Mouse (Mus musculus): ENCODE measurements around the gene Taf11. TPM values are rescaled to one million over a fixed set of nuclear protein-coding genes. Genes with fewer than 3 reads are reported as not detected.
A peak's percentile ranks its signal among the peaks of the same experiment; 100 is the strongest.

The Taf11 gene
- polyA plus RNA-seq, 1 experiment = 11.5 TPM

- Histone ChIP-seq H3K4me3 (replicated peaks; ENCODE audit: extremely low read depth, low read depth, low read length) (peak overlapping the region; percentile 83), H3K4me1 (ENCODE audit: control insufficient read depth, insufficient read depth, low read length) (peaks cover 11% of the 10 kb centered on the region)
- TF ChIP-seq CTCF (IDR thresholded peaks at IDR 0.05; ENCODE audit: insufficient read depth, low read length) = peak; percentile 30; the same call in 1 of the 2 replicates
- TF ChIP-seq POLR2A (IDR thresholded peaks at IDR 0.05; ENCODE audit: borderline replicate concordance, extremely low read depth, low read depth, low read length) = peak; percentile 74; the same call in 1 of the 2 replicates
- WGBS = under 1% methylated on average over 45 of the region's 45 CpGs
- DNase-seq = peak; percentile 94
Observed at GRCm38 (mm10) chr17:27907512-27908205, 2.0 kb downstream of the Taf11 start.

DNA sequence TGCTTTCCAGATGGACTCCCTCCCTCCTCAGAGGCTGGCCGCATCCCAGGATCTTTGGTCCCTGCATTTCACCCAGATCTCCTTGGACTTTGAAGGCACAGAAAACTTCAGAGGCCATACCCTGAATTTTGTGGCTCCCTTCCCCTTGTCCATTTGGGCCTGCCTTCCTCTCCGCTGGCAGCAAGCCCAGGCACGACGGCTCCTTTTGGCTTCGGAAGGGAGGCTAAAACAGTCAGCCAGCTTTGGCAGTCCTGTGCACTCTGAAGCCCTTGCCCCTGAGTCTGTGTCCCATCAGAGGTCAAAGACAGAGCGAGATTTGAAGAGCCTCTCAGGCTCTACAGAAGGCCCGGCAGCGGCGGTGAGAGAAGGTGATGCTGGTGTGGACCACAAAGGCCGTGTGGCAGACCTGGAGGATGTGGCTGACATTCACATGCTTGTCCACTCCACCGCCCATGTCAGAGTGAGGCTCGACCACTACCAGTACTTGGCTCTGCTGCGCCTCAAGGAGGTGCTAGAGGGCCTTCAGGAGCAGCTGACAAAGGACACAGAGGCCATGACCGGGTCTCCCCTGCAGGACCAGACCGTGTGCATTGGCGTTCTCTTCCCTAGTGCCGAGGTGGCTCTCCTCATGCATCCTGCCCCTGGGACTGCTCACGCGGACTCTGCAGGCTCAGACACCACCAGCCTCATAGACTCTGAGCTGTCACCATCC, 23.0 kb downstream of the Taf11 start:
- H3K4me1 ChIP-seq (ENCODE audit: control insufficient read depth, insufficient read depth, low read length) = no peaks in the 10 kb centered on the region
- TF ChIP-seq POLR2A (IDR thresholded peaks at IDR 0.05; ENCODE audit: borderline replicate concordance, extremely low read depth, low read depth, low read length) (no peak), CTCF (IDR thresholded peaks at IDR 0.05; ENCODE audit: insufficient read depth, low read length) (0 out of 2 replicates have a peak, but pooled peaks have one; percentile 1)
- DNase-seq = no peak
- no peak overlapping the region for H3K4me3 ChIP-seq (replicated peaks; ENCODE audit: extremely low read depth, low read depth, low read length)
- 71% methylated on average over 19 of the region's 19 CpGs for WGBS

- TF ChIP-seq CTCF (IDR thresholded peaks at IDR 0.05; ENCODE audit: insufficient read depth, low read length) = no peak
- TF ChIP-seq POLR2A (IDR thresholded peaks at IDR 0.05; ENCODE audit: borderline replicate concordance, extremely low read depth, low read depth, low read length) = no peak
- Histone ChIP-seq H3K4me3 (replicated peaks; ENCODE audit: extremely low read depth, low read depth, low read length) (no peak overlapping the region), H3K4me1 (ENCODE audit: control insufficient read depth, insufficient read depth, low read length) (no peaks in the 10 kb centered on the region)
- 82% methylated on average over 6 of the region's 6 CpGs for WGBS
- no peak for DNase-seq
Observed at GRCm38 (mm10) chr17:27883994-27884393, 25.6 kb downstream of the Taf11 start.

DNA sequence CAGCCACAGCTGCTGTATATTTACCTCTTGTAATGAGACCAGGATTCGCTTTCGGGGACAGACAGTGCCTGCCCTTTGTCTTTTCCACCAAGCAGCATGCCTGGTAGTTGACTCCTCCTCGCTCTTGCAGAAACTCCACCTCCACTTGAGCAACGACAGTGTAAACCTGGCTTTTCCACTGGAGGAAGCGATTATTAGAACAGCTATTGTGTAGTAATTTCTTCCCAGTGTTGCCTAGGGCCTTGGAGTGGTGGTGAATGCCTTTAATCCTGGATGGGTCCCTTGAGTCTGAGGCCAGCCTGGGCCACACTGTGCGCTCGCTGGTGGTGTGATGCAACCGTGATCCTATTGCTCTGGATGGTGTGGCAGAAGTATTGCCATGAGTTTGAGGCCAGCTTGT, 26.5 kb downstream of the Taf11 start:
- DNase-seq = peak; percentile 13
- H3K4me1 ChIP-seq (ENCODE audit: control insufficient read depth, insufficient read depth, low read length) = no peaks in the 10 kb centered on the region
- 71% methylated on average over 8 of the region's 8 CpGs for WGBS
- TF ChIP-seq CTCF (IDR thresholded peaks at IDR 0.05; ENCODE audit: insufficient read depth, low read length) (no peak), POLR2A (IDR thresholded peaks at IDR 0.05; ENCODE audit: borderline replicate concordance, extremely low read depth, low read depth, low read length) (no peak)
- no peak overlapping the region for H3K4me3 ChIP-seq (replicated peaks; ENCODE audit: extremely low read depth, low read depth, low read length)

- no peak for DNase-seq
- peak; percentile 46; the same call in 1 of the 2 replicates for TF ChIP-seq CTCF (IDR thresholded peaks at IDR 0.05; ENCODE audit: insufficient read depth, low read length)
- TF ChIP-seq POLR2A (IDR thresholded peaks at IDR 0.05; ENCODE audit: borderline replicate concordance, extremely low read depth, low read depth, low read length) = no peak
- WGBS = 56% methylated on average over 11 of the region's 11 CpGs
- Histone ChIP-seq H3K4me3 (replicated peaks; ENCODE audit: extremely low read depth, low read depth, low read length) (no peak overlapping the region), H3K4me1 (ENCODE audit: control insufficient read depth, insufficient read depth, low read length) (no peaks in the 10 kb centered on the region)
Observed at GRCm38 (mm10) chr17:27881518-27881917, 28.1 kb downstream of the Taf11 start.

GRCm38 (mm10) chr17:27874510-27874909, 35.1 kb downstream of the Taf11 start:
- H3K4me3 ChIP-seq (replicated peaks; ENCODE audit: extremely low read depth, low read depth, low read length) = no peak overlapping the region
- DNase-seq = no peak
- WGBS = 58% methylated on average over 5 of the region's 5 CpGs
- TF ChIP-seq POLR2A (IDR thresholded peaks at IDR 0.05; ENCODE audit: borderline replicate concordance, extremely low read depth, low read depth, low read length) (no peak), CTCF (IDR thresholded peaks at IDR 0.05; ENCODE audit: insufficient read depth, low read length) (no peak)
- H3K4me1 ChIP-seq (ENCODE audit: control insufficient read depth, insufficient read depth, low read length) = no peaks in the 10 kb centered on the region

DNA sequence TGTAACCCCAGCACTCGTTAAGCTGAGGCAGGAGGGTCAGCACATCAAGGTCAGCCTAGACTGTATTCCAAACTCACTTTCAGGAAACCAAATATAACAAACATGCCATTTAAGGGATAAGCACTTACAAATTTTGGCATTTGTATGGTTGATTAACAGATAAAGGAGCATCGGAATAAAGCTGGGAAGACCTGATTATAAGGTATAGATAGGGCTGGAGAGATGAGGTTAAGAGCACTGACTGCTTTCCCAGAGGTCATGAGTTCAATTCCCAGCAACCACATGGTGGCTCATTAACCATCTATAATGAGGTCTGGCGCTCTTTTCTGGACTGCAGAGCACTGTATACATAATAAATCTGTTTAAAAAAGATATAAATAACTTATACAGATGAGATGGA, 36.1 kb downstream of the Taf11 start:
- 50% methylated on average over 3 of the region's 3 CpGs for WGBS
- DNase-seq = no peak
- Histone ChIP-seq H3K4me3 (replicated peaks; ENCODE audit: extremely low read depth, low read depth, low read length) (no peak overlapping the region), H3K4me1 (ENCODE audit: control insufficient read depth, insufficient read depth, low read length) (no peaks in the 10 kb centered on the region)
- TF ChIP-seq CTCF (IDR thresholded peaks at IDR 0.05; ENCODE audit: insufficient read depth, low read length) (no peak), POLR2A (IDR thresholded peaks at IDR 0.05; ENCODE audit: borderline replicate concordance, extremely low read depth, low read depth, low read length) (no peak)

GRCm38 (mm10) chr17:27871851-27872250, 37.8 kb downstream of the Taf11 start:
- Histone ChIP-seq H3K4me3 (replicated peaks; ENCODE audit: extremely low read depth, low read depth, low read length) (no peak overlapping the region), H3K4me1 (ENCODE audit: control insufficient read depth, insufficient read depth, low read length) (no peaks in the 10 kb centered on the region)
- WGBS = 68% methylated on average over 3 of the region's 3 CpGs
- no peak for TF ChIP-seq POLR2A (IDR thresholded peaks at IDR 0.05; ENCODE audit: borderline replicate concordance, extremely low read depth, low read depth, low read length)
- TF ChIP-seq CTCF (IDR thresholded peaks at IDR 0.05; ENCODE audit: insufficient read depth, low read length) = no peak
- no peak for DNase-seq

- WGBS = 65% methylated on average over 4 of the region's 4 CpGs
- no peak for DNase-seq
- Histone ChIP-seq H3K4me1 (ENCODE audit: control insufficient read depth, insufficient read depth, low read length) (no peaks in the 10 kb centered on the region), H3K4me3 (replicated peaks; ENCODE audit: extremely low read depth, low read depth, low read length) (no peak overlapping the region)
- TF ChIP-seq POLR2A (IDR thresholded peaks at IDR 0.05; ENCODE audit: borderline replicate concordance, extremely low read depth, low read depth, low read length) = no peak
- no peak for TF ChIP-seq CTCF (IDR thresholded peaks at IDR 0.05; ENCODE audit: insufficient read depth, low read length)
Observed at GRCm38 (mm10) chr17:27866737-27867136, 42.9 kb downstream of the Taf11 start.

Measured in lung, adult 2 months (tissue).